Mouse (Mus musculus) hindbrain, embryonic 11.5 days (tissue): ENCODE measurements at regions not wholly inside any gene's neighbourhood (a gene's known extent, or its start where the extent isn't known, plus 50 kb on each side); places are given as distances from the start of the nearest gene placed in this dataset.
A peak's percentile ranks its signal among the peaks of the same experiment; 100 is the strongest.

Experiments
- ATAC-seq: fragments of 200-750 bp; cut with Nextera tagmentation; 2 replicates; pipeline ENCODE4 v1.8.0; 2017; ENCODE audit warnings: mild to moderate bottlenecking, moderate TSS enrichment, moderate library complexity; ENCODE audit not compliant: low FRiP score
- DNase-seq: peaks from one replicate; pipeline ENCODE4 v3.0.0-alpha.2; 2015; ENCODE audit warnings: low spot score
- H3K27ac ChIP-seq: fragments of 300-500 bp; sonication (generic); 2 replicates; pipeline ENCODE4 v1.5.1; 2014; ENCODE audit warnings: mild to moderate bottlenecking, low read depth, low read length
- H3K27me3 ChIP-seq: fragments of 300-500 bp; sonication (generic); 2 replicates; pipeline ENCODE4 v1.6.1; 2014; ENCODE audit warnings: mild to moderate bottlenecking, low read length, moderate library complexity, mixed read lengths; ENCODE audit not compliant: control insufficient read depth, insufficient read depth
- H3K36me3 ChIP-seq: fragments of 300-500 bp; sonication (generic); 2 replicates; pipeline ENCODE4 v1.6.1; 2014; ENCODE audit warnings: mild to moderate bottlenecking, low read length, moderate library complexity, mixed read lengths; ENCODE audit not compliant: control insufficient read depth, insufficient read depth
- H3K4me1 ChIP-seq: fragments of 300-500 bp; sonication (generic); replicated peaks from 2 replicates; pipeline ENCODE4 v1.6.1; 2014; ENCODE audit warnings: low read length, mixed read lengths; ENCODE audit not compliant: control insufficient read depth, insufficient read depth
- H3K4me2 ChIP-seq: fragments of 300-500 bp; sonication (generic); replicated peaks from 2 replicates; pipeline ENCODE4 v1.6.1; 2014; ENCODE audit warnings: mild to moderate bottlenecking, low read depth, low read length
- H3K4me3 ChIP-seq: fragments of 300-500 bp; sonication (generic); 2 replicates; pipeline ENCODE4 v1.5.1; 2014; ENCODE audit warnings: low read depth, low read length
- H3K9ac ChIP-seq: fragments of 300-500 bp; sonication (generic); 2 replicates; pipeline ENCODE4 v1.6.1; 2014; ENCODE audit warnings: low read depth, low read length
- H3K9me3 ChIP-seq: fragments of 300-500 bp; sonication (generic); 2 replicates; pipeline ENCODE4 v1.6.1; 2016; ENCODE audit warnings: low read length; ENCODE audit not compliant: control insufficient read depth
- WGBS: fragments of 180-500 bp; shearing (Covaris S2); extraction: QIAGEN DNeasy Blood & Tissue Kit; methylation state at CpG from one replicate; pipeline ENCODE4 v1.1.7; 2014; 5-methylcytosine and 5-hydroxymethylcytosine counted together

DNA sequence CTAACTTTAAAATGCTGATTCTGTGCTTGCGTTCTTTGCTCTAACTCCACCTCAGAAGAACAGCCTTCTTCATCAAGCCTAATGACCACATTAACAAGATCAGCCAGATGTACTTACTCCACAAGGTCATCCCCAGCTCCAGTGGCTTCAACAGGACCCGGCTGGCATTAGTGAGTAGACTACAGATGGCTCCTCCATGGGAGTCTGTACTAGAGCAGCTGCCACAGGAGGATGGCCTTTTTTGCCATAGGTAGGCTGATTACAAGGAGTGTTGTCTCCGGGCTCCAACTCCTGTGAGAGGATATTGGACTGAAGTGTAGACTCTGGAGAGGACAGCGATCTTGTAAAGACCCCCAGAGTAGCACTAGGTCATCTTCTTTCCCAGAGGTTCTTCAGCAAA, 729.7 kb downstream of the Galc start:
- WGBS, result 97% methylated on average over 4 of the region's 4 CpGs
- Histone ChIP-seq H3K9me3 (no peaks in the 10 kb centered on the region), H3K36me3 (no peaks in the 10 kb centered on the region), H3K4me1 (no peaks in the 10 kb centered on the region), H3K9ac (no peak overlapping the region), H3K27ac (no peak overlapping the region), H3K4me3 (no peak overlapping the region), H3K4me2 (no peak overlapping the region), H3K27me3 (no peaks in the 10 kb centered on the region)
- ATAC-seq (no peak), DNase-seq (no peak)

DNA sequence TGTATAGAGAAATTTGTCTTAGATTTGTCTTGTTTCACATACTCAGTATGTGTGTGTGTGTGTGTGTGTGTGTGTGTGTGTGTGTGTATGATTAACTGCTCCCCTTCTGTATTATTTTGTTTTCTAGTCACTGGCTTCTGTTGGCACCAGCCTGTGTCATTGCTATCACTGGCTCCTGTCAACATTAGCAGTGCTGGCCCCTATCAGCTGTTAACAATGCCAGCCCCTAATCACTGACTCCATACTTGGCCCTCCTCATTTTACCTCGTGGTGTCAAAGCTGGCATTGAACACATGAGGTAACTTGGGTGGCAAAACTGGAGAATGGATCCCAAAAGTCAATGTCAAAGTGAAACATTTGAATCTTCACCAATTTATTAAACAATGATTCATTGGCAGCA, 733.3 kb downstream of the Galc start:
- DNase-seq, result no peak
- no peaks in the 10 kb centered on the region for H3K27me3 ChIP-seq
- H3K36me3 ChIP-seq, result no peaks in the 10 kb centered on the region
- no peaks in the 10 kb centered on the region for H3K9me3 ChIP-seq
- H3K4me3 ChIP-seq, result no peak overlapping the region
- H3K27ac ChIP-seq, result no peak overlapping the region
- no peak for ATAC-seq
- H3K9ac ChIP-seq, result no peak overlapping the region
- no peak overlapping the region for H3K4me2 ChIP-seq
- 47% methylated on average over 1 of the region's 1 CpGs for WGBS
- H3K4me1 ChIP-seq, result no peaks in the 10 kb centered on the region

DNA sequence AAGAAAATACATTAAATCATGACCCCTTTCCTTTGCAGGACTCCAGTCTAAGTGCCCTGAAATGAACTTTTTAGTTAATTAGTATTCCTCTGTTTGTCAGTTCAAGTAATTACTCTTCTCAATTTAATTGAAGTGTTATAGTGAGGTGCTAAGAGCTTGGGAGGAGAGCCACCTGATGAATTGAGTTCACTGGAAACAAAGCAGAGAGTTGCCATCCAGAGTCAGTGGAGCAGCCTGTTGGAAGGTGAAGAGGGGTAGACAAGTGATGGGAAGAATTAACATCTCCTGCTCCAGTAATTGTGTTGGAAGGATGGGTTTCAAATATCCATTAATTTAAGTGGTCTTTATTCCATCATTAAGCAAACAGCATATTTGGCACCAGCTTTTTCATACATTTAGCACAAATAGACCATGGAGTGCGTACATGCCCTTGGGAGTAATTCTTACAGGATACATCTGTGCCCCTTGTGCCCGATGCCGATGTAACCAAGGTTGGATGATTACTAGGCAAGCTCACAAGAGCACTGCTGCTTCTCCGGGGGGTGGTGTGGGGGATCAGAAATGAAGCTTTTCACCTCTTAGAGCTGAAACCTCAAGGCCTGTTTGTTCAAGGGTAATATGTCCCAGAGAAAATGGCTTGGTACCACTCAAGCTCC, 739.3 kb downstream of the Galc start:
- WGBS, result 87% methylated on average over 4 of the region's 4 CpGs
- H3K4me3 ChIP-seq, result no peak overlapping the region
- H3K4me2 ChIP-seq, result no peak overlapping the region
- no peaks in the 10 kb centered on the region for H3K9me3 ChIP-seq
- no peaks in the 10 kb centered on the region for H3K36me3 ChIP-seq
- no peak overlapping the region for H3K9ac ChIP-seq
- H3K27me3 ChIP-seq, result no peaks in the 10 kb centered on the region
- no peak for ATAC-seq
- H3K27ac ChIP-seq, result no peak overlapping the region
- H3K4me1 ChIP-seq, result no peaks in the 10 kb centered on the region
- no peak for DNase-seq

GRCm38 (mm10) chr12:97517534-97517933, 741.7 kb downstream of the Galc start:
- WGBS, result 87% methylated on average over 2 of the region's 2 CpGs
- no peak for DNase-seq

GRCm38 (mm10) chr12:97515805-97516204, 743.5 kb downstream of the Galc start:
- Histone ChIP-seq H3K27me3 (no peaks in the 10 kb centered on the region), H3K9ac (no peak overlapping the region), H3K36me3 (no peaks in the 10 kb centered on the region), H3K4me2 (no peak overlapping the region), H3K27ac (no peak overlapping the region), H3K4me3 (no peak overlapping the region), H3K9me3 (no peaks in the 10 kb centered on the region), H3K4me1 (no peaks in the 10 kb centered on the region)
- ATAC-seq, result no peak
- DNase-seq, result no peak
- WGBS, result 93% methylated on average over 5 of the region's 5 CpGs

More at GRCm38 (mm10) chr12:97517534-97517933, 741.7 kb downstream of the Galc start:
- H3K36me3 ChIP-seq, result no peaks in the 10 kb centered on the region
- H3K4me2 ChIP-seq, result no peak overlapping the region
- no peak overlapping the region for H3K27ac ChIP-seq
- H3K4me3 ChIP-seq, result no peak overlapping the region
- H3K9me3 ChIP-seq, result no peaks in the 10 kb centered on the region
- H3K4me1 ChIP-seq, result no peaks in the 10 kb centered on the region
- no peak for ATAC-seq
- no peak overlapping the region for H3K9ac ChIP-seq
- no peaks in the 10 kb centered on the region for H3K27me3 ChIP-seq

DNA sequence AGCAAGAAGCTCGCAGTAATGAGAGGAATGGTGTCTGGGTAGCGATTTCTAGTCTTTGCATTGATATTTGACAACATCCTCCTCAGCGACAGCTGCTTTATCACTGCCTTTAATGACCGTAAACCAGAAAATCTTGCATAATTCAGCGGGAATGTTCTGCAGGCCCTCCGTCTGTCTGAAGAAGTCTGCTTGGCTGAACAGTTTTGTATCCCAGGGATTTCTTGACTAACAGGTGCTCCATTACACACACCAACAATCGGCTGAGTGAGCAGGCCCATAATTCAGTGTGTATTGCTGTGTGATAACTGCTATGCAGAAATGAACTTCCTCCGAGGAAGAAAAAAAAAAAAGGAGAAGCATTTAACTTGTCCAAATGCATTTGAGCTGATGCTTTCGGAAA, 747.4 kb downstream of the Galc start:
- no peak for ATAC-seq
- no peak overlapping the region for H3K27ac ChIP-seq
- H3K4me1 ChIP-seq, result no peaks in the 10 kb centered on the region

DNA sequence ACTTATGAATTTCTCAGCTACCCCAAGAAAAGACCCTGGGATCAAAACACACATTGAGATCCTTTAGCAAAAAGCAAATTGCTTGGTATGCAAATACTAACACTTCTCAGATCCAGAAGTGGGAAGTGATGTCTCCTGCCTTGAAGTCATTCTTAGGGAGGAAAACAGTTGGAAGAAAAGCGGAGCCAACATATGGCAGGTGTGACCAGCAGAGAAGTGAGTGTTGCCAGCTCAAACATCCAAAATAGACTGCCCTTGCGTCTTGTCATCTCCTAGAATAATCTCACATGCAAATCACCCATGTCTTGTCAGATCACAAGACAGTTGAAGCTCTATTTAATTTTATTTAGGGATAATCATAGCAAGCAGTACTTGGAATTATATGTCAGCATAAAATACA, 757.8 kb downstream of the Galc start:
- ATAC-seq (no peak), DNase-seq (no peak)
- Histone ChIP-seq H3K9ac (no peak overlapping the region), H3K4me2 (no peak overlapping the region), H3K36me3 (no peaks in the 10 kb centered on the region), H3K27ac (no peak overlapping the region), H3K4me3 (no peak overlapping the region), H3K9me3 (no peaks in the 10 kb centered on the region), H3K27me3 (no peaks in the 10 kb centered on the region), H3K4me1 (no peaks in the 10 kb centered on the region)
- WGBS, result 80% methylated on average over 2 of the region's 2 CpGs

More for the DNA sequence above, 747.4 kb downstream of the Galc start:
- DNase-seq, result no peak
- H3K4me2 ChIP-seq, result no peak overlapping the region
- no peaks in the 10 kb centered on the region for H3K9me3 ChIP-seq
- H3K27me3 ChIP-seq, result no peaks in the 10 kb centered on the region
- WGBS, result 69% methylated on average over 9 of the region's 9 CpGs
- no peak overlapping the region for H3K4me3 ChIP-seq
- H3K9ac ChIP-seq, result no peak overlapping the region
- H3K36me3 ChIP-seq, result no peaks in the 10 kb centered on the region

DNA sequence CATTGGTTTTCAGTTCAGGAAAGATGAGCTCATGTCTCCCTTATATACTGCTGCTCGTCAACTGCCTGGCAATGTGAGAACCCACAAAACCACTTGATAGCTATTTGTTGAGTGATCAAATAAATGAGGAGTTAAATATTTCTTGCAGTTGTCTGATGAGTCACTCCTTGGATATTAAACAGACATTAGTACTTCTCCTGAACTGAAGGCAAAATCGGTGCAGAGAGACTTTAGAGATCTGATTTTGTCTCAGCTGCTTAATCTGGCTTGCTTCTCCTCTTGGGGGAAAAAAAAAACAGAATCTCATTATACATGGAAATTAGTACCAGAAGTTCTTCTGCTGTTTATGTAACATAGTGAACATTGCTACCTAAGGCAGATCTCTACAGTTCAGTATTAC, 775.7 kb downstream of the Galc start:
- no peaks in the 10 kb centered on the region for H3K27me3 ChIP-seq
- no peak overlapping the region for H3K4me3 ChIP-seq
- DNase-seq (no peak), ATAC-seq (no peak)
- H3K9ac ChIP-seq, result no peak overlapping the region
- WGBS, result 69% methylated on average over 2 of the region's 2 CpGs
- no peak overlapping the region for H3K4me2 ChIP-seq
- H3K27ac ChIP-seq, result no peak overlapping the region
- H3K4me1 ChIP-seq, result no peaks in the 10 kb centered on the region
- H3K36me3 ChIP-seq, result no peaks in the 10 kb centered on the region
- no peaks in the 10 kb centered on the region for H3K9me3 ChIP-seq

DNA sequence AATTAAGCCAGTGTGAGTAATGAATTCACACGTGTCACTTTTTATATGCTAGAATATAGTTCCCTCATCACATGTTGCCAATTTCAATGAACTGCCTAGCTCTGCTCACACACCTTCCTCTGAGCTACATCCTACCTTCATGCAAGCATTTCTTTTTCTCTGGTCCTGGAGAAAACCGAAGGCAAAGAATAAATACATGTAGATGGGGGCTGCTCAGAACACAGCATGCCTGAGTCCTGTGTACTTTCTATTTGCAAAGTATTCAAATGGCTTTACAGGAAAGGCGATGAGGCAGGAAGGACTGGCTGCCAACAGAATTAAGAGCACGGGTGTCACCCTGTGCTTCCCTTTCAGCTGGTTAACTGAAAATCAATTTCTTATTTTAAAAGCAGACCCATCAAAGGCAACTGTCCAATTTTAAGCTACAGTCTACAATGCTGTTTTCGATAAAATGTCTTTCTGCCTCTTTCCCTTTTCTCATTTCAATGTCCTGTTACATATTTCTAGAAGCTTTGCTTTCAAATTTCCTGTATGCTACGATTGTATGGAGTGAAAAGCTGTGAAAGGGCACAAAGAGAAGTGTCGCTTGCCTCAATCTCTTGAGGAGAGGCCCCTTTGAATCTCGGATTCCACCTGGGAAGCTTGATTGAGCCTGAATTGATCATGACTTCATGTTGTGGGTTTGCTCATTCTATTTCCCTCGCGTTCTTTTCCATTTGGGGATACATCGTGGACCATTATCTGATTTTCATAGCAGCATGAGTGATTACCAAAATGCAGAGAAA, 782.6 kb downstream of the Galc start:
- Histone ChIP-seq H3K4me1 (no peaks in the 10 kb centered on the region), H3K36me3 (no peaks in the 10 kb centered on the region), H3K27me3 (no peaks in the 10 kb centered on the region), H3K4me3 (no peak overlapping the region), H3K9me3 (no peaks in the 10 kb centered on the region), H3K27ac (no peak overlapping the region), H3K9ac (no peak overlapping the region), H3K4me2 (no peak overlapping the region)
- DNase-seq (no peak), ATAC-seq (0 out of 2 replicates have a peak, but pooled peaks have one; percentile 29)
- 37% methylated on average over 11 of the region's 11 CpGs for WGBS
